Mouse (Mus musculus) c-Kit-negative CD71-positive TER-119-positive erythroid progenitor cells, embryonic 14.5 days (primary cell): ENCODE results near the gene Sowaha.
A peak's percentile ranks its signal among the peaks of the same experiment; 100 is the strongest.

ENCODE experiments used
- DNase-seq: peaks from one replicate; pipeline ENCODE4 v3.0.0-alpha.2; 2013; ENCODE audit warnings: low read depth, low spot score

Sowaha gene

DNA sequence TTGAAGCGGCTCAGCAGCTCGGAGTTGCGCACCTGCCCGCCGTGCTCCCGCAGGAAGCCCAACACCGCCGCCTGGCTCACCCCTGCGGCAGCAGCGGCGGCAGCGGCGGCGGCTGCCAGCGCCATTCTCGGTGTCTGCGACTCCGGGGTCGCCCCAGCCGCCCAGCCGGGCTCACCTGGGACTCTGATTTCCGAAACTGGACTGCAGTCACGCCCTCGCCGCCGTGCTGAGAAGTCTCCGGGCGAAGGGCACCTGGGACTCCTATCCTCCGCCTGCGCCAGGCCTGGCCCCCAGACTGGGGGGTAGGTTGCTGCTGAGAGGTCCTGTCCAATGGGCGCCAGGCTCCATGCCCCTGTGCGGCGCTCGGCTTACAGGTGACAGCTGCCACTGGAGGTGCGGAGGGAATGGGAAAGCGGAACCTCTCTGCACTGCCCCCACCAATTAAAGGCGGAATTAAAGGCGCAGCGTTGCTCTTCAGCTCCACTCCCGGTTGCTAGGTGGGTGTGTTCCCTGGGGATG lies at the start of gene Sowaha, which contains the start of gene Gm9945:
Gene Sowaha (minus strand): TSS at position 492 of the 519 bp plus-strand sequence.
Gene Gm9945 (plus strand): TSS at position 384 of the 519 bp plus-strand sequence.
- DNase-seq: peak; percentile 68

DNA sequence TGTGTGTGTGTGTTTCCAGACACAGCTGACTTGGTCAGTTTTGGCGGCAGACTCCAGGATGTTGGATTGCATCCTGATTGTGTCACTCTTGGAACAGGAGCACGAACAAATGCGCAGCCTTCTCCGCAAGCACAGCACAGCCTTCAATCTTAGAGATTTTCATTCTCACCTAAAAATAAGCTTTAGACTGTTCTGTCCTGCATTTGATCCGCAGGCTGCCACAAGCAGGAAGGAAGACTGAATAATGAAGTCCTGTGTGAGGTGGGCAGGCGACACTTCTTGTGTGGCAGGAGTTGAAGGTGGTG lies 49.1 kb upstream of the Sowaha start:
- no peak for DNase-seq

DNA sequence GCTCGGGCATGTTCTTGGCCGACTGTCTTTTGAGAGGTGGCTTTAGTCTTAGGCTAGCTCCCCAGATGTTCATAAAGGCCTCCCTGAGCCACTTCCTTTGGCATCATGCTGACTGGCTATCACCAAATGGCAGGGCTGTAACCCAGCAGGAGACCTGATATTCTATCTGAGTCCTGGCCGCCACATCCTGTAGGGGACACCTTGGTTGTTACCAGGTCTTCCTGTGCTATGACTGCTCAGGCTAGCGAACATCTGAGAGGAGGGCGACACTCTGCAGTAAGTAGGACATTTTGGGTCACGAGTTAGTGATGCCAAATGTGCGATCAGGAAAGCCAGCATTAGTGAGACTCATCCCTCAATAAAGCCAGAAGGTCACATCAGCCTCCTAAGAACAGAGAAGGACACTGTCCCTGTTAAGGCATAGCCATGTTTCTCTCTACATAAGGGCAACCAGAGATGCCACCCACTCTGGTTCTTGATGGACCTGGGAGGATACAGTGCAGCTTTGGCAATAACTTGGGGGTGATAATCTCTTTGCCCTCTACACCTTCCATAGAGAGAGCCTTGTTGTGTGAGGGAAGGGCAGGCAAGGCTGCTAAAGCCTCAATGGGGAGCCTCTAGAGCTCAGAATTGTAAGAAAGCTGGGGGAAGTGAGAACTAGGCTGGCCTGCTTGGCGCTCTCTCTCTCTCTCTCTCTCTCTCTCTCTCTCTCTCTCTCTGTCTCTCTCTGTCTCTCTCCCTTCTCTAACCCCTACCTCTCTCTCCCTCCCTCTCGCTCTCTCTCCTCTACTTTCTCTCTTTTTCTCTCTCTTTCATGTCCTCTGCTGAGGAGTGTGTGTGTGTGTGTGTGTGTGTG lies 48.6 kb upstream of the Sowaha start:
- DNase-seq: no peak

DNA sequence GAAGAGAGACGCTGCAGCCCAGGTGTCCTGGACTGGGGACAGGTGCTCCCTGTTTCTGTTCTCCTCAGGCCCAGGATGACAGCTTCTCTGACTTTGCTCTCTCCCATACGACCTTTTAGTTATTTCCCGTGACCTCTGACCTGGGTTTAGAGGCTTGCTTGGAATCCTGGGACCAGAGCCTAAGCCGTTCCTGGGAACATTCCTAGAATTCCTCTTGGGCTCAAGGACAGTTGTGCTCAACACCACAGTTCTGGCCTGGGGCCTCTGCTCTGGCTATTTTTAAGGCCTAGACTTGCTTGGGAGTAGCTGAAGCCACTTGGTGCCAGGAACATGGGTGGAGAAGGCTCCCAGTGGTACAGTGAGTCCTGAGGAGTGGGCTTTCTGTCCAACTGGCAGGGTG lies 45.4 kb upstream of the Sowaha start:
- no peak for DNase-seq

DNA sequence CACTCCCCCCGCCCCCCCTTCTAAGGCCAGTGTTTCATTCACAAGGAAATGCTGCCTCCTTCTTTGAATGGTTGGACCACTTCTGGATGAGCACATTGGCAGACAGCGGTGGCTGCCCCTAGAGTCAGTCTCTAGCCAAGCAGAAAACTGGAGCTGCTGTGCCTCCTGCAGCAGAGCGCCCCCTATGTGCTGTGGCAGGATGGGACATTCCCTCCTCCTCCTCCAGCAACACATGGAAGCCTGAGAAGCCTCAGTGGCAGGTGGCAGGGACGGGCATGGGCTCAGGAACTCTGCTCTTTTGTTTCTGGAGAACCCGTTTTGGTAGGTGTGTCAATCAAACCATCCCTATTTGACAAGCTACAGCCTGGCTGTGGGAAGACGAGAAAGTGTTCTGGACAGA lies 44.8 kb upstream of the Sowaha start:
- no peak for DNase-seq

DNA sequence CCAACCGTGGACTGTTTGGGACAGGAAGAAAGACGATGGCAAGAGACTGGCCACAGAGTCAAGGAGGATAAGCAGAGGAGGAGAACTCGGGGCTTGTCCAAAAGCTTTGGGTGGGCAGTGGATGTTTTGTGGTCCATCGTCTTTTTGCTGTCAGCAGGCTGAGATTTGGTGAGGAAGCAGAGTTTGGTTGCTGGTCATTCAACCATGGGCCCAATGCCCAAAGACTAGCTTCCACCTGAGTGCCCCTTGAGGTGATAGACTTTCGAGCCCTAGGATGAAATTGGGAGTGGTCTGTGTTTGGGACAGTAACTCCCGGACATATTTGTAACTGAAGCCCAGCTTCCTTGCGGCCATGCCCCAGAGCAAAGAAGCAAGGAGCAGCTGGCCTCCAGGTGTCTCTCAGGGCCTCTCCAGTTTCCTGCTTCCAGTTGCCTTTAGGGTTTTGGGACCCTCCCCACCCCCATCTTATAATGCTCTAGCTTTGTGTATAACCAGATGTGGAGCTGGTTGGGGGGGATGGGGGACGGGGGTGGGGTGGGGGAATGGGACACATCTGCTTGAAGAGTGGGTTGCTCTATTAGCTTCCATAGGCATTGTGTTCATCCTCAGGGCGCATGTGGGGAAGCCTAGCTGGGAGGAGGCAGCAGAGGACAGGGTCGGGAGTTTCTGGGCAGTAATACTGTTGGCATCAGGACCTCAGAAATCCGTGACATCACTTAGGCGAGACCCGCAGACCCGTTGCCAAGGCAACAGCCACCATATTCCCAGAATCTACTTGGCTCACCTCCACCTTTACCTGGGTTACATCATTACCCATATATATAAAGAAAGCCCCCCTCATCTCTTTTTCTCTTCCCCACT lies 43.7 kb upstream of the Sowaha start:
- DNase-seq: no peak

DNA sequence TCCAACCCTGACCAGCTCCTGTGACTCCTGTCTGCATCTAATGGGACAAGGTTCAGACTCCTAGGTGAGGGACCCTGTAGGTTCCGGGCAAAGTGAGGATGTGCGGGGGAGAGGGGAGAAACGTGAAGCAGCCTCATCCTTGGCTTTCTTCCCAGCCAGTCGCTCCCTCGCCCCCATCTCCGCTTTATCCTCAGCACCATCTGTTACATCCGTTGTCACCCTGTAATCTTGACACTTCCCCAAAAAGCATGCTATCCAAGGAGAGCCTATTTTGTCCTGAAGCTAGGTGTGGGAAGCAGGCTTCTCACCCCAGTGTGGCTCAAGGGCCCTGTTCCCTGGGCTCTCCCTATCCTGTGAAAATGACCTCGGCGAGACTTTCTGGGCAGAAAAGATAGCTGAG lies 42.9 kb upstream of the Sowaha start:
- no peak for DNase-seq

DNA sequence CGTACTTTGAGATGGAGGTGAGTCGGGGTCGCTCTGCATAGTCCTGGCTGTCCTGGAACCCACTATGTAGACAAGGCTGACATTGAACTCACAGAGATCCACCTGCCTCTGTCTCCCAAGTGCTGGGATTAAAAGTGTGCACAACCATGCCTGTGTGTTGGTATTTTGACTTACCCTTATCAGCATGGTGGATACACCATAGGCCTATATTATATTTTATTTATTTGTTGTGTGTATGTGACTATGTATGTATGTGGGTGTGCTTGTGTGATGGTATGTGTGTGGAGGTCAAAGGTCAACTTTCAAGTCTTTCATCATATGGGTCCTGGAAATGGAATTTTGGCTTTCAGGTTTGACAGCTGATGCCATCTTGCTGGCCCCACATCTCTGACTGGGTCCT lies 42.3 kb upstream of the Sowaha start:
- DNase-seq: no peak

DNA sequence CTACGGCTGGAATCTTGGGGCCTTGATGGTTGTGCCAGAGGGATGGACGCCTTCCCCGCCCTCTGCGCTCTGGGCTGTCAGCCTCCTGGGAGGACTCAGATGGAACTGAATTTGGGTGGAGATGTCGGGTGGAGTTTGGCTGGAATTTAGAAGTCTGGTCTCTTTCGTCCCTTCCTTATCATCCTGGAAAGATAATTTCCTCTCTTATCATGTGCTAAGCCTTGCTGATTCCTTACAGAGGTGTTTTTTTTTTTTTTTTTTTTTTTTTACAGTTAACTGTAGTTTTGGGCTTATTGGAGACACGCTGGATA lies 41.7 kb upstream of the Sowaha start:
- peak; percentile 56 for DNase-seq

DNA sequence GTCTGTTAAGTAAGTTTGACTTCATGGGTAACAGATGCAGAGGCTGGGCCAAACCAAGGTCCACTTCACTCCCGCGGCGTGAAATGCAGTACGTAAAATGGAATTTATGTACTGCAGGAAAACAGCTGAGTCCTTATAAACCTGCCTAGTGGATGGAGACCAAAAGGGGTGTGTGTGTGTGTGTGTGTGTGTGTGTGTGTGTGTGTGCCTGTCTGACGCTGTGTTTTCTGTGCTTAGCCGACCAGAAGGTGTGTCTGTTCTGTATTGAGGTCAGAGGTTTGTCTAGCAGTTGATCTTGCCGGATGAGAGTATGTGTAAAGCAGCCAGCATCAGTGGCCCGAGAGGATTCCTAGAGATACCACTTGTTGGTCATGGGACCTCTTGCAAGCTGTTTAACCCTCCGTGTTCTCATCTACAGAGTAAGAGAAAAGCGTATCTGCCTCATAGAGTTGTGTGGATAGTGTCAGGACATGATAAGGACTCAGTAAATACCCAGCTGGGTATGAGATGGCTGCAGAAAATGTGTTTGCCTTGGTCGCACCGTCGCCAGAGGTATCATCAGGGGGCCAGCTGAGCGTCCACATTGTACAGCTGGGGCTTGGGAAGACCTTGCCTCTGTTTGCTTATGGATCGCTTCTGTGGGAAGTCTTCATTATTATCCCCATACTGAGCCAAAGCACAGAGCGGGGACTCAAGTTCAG lies 41.2 kb upstream of the Sowaha start:
- DNase-seq: peak; percentile 29

DNA sequence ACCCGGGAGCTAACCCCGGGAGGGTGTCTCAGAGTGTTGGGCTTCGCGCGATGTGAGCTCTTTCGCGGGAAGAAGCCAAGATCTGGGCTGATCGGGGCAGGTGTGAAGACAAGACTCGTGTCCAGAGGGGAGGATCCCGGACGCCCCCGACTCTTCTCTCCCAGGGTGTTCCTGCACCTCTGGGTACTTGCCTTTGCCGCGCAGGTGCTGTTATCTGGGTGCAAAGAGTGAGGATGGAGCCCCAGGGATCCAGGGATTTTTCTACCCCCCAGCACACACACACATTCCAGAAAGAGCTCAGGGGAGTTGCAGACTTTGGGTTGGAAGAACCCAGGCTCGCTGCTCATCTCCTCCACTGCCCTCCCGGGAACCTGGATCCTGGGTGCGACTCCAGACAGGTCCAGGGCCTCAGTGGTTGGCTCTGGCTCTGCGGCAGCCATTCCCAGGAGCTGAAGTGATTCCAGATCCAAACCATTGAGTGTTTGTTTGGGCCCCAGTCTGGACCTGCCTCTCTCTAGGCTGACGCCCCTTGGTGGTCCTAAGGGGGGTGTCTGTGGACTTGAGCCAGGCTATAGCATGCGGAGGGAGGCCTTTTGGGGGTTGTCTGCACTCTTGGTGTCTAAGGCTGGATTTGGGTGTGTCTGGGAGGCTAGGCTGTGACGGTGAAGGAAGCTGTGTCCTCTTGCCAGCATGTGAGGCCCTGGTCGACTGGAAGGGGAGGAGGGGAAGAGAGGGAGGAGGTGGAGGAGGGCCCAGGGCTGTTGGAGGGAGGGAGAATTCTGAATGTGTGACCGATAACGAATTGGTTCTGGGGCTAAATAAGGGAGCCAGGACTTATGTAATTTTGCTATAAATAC lies 40.3 kb upstream of the Sowaha start:
- peak; percentile 62 for DNase-seq

DNA sequence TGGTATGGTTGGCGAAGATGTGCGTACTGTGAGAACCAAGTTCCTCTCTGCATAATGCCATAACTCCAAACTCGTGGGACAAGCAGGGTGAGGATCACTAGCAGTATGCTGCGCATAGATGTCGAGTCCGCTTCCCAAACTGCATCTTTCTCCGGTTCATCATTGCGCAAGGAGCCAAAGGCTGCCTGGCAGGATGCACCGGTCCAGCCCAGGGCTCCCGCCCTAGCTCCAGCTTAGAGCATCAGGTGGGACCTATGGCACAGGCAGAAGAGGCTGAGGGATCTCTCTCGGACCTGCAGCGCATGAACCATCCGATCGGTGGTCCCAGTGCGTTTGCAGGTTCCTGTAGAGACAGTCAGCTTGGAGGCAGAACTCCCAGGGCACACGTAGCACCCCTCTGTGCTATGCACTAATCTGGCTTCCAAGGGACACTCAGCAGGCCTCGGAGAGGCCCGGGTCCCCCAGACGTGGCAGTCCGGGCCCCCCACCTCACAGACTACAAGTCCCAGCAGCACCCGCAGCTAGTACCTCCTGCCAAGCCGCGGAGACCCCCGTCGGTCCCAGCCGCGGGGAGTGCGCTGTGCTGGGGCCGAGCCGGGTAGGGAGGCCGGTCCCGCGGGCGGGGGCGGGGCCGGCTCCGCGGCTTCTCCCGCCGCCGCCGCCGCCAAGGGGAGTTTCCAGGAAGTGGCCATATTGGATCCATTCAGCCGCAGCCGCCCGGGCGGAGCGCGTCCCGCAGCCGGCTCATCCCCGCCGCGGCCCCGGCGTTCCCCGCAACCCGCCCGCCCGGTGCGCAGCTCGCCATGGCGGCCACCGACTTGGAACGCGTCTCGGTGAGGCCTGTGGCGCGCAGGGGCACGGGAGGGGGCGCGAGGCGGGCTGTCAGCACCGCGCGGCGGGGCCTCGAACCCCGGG lies 39.4 kb upstream of the Sowaha start, which contains the start of gene Sept8:
Gene Sept8 (plus strand): TSS at position 51 of the 915 bp plus-strand sequence.
- peak; percentile 66 for DNase-seq

DNA sequence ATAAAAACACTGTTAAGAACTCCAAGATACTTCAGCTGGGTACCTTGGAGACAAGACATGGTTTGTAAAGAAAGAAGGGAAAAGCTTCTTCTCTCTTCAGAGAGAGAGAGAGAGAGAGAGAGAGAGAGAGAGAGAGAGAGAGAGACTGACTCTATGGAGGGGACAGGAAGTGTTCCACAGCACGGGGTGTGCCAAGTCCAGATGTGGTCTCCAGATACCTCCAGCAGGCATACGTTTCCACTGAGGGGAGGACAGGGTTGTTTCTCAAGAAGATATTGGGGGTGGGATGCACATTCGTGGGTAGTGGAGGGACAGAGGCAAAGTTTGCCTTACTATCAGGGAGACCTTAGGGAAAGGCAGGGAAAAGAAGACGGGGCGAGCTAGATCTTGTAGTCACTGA lies 38.7 kb upstream of the Sowaha start:
- peak; percentile 19 for DNase-seq

DNA sequence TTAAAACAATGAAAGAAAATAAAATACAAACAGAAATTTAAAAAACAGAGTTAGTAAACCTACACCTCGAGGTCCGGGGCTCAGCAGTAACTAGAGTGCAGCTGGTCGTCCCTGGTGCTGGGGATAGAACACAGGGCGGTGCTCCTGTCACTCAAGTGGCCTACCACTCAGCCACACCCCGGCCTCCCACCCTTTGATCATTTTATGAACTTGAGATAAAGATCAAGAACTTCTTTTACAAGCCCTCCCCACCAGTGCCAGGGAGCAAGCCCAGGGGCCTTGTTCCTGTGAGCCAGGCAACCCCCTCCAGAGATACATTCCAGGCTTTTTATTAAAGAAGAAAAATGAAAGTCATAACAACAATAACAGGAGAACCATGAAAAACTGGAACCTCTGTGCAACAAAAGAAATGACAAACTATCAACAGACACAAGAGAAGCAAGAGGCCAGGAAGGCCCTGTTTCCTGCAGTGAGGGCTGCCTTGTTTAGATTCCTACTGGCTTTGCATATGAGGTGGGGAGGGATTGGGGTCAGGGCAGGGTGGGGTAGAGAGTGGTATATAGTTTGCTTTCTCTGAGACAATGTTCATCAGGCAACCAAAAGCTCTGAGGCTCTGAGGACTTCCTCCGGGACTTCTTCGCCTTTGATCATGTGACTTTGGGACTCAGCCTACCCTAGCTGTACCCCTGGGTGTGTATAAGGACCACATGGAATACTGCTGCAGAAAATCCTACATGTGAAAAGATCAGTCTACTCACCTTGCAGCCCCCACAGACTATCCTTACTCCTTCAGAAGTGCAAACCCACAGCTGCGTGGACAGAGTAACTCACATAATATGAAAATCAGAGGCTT lies 36.9 kb upstream of the Sowaha start:
- DNase-seq: no peak

DNA sequence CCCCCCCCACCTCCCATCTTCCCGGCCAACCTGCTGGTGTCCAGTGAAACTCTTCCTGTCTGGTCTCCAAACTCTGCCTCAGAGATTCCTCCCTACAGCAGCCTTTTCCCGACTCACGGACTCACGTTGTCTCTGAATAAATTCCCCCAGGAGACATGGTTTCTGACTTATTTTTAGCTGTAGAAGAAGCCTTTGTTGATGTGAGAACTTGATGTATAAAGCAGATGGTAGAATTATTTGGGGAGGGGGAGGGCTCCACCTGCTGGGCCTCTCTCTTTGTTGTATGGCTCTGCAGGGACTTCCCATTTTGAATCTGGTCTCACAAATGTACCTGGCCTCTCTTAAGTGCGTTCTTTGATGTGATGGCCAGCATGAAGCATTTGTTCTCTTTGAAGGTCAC lies 30.3 kb upstream of the Sowaha start:
- DNase-seq: no peak

DNA sequence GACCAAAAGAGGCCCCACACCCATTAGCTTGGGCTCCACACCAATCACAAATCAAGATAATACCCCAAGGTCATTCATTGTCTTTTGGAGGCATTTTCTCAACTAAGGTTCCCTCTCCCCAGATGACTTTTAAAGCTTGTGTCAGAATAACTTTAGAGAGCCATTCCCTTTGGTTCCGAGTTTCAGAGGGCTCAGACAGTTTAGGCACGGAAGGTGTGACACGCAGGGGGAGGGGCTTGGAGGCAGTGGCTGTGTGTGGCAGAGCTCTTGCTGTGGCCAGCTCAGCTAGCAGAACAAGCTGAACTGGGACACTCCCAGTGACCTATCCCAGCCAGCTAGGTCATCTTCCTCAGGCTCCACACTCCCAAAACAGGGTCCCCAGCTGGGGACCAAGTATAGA lies 28.5 kb upstream of the Sowaha start:
- no peak for DNase-seq

DNA sequence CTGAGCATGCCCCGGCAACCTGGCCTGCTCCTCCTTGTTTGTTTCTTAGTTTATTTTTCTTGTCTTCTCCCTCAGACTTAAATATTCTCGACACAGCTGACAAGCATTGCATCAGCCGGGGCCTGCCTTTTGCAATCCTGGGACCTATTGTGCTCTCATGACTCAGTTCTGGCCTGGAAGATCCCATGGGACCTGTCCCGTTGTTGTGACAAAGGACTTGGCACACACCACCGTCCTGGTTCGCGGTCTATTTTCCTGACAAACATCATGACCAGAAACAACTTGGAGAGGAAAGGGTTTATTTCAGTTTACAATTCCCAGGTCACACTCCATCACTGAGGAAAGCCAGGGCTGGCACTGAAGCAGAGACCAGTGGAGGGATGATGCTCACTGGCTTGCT lies 28.1 kb upstream of the Sowaha start:
- DNase-seq: no peak

DNA sequence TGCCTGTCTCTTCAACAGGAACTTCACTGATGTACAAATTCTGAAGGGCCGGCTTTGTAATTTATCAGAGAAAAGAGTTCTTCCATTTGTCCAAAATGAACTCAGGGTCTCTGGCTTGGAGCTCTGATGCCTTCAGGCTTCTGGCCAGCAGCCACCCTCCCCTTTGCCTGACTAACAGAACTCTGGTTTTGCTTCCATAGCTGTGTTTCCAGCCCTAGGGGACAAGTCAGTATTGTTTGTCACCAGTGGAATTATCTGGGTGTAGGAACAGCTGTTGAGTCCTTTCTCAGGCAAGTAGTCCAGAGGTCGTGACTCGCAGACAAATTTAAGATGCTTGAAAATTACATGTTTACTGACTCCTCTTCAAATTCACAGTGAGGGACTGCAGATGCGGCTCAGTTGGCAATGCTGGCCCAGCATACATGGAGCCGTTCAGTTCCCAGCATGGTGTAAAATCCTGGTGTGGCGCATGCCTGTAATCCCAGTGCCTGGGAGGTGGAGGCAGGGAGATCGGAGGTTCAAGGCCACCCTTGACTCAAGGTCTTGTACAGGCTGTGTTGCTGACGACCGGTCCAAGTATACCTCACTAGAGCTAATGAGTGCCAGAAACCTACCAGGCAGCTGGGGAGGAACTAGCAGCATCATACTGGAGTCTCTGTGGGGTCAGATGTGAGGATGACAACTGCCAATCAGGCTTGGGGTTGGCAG lies 27.2 kb upstream of the Sowaha start:
- DNase-seq: no peak
